Mouse (Mus musculus) embryonic fibroblast, embryonic 13.5 days (primary cell): ENCODE results near the gene Stk38. TPM values are rescaled to one million over a fixed set of nuclear protein-coding genes. Genes with fewer than 3 reads are reported as not detected.
"Not testable (repeated sequence)": the region's sequence is repeated elsewhere in the genome, so short reads cannot be mapped to it uniquely, and the experiment has no call there.

Experiments used
- H3K27ac ChIP-seq: 2 replicates; pipeline ENCODE4 v1.5.1; 2012; ENCODE audit warnings: low read length, control low read depth, inconsistent platforms; ENCODE audit not compliant: insufficient read depth
- H3K4me1 ChIP-seq: 2 replicates; pipeline ENCODE4 v1.6.1; 2011; ENCODE audit warnings: low read length; ENCODE audit not compliant: control insufficient read depth, insufficient read depth
- H3K4me3 ChIP-seq: 2 replicates; pipeline ENCODE4 v1.5.1; 2011; ENCODE audit warnings: mild to moderate bottlenecking, control low read depth, low read length; ENCODE audit not compliant: insufficient read depth
- CTCF ChIP-seq: IDR thresholded peaks from 2 replicates; pipeline ENCODE4 v1.5.1; 2011; ENCODE audit warnings: mild to moderate bottlenecking, control low read depth, low read length, moderate library complexity, borderline replicate concordance; ENCODE audit not compliant: insufficient read depth
- POLR2A ChIP-seq: IDR thresholded peaks from 2 replicates; pipeline ENCODE4 v1.6.1; 2011; ENCODE audit warnings: low read depth, mild to moderate bottlenecking, control low read depth, low read length, moderate library complexity
- polyA plus RNA-seq: library from polyadenylated mRNA; stranded (reverse); fragments of >200 nt; gene quantifications from 2 replicates; pipeline ENCODE4 v1.2.4, GENCODE M21; 2011; ENCODE audit warnings: low read depth; ENCODE audit not compliant: missing spikeins, insufficient read length

Stk38 gene
- polyA plus RNA-seq, 1 experiment: 102 TPM

GRCm38 (mm10) chr17:29039351-29039750 is 31.6 kb upstream of the Stk38 start:
- no peak overlapping the region for H3K4me3 ChIP-seq
- TF ChIP-seq CTCF: no peak
- no peak for TF ChIP-seq POLR2A
- H3K4me1 ChIP-seq: no peaks in the 10 kb centered on the region
- H3K27ac ChIP-seq: no peak overlapping the region

GRCm38 (mm10) chr17:29035506-29035905 is 27.7 kb upstream of the Stk38 start:
- H3K4me3 ChIP-seq: peak overlapping the region; percentile 100
- H3K4me1 ChIP-seq: no peaks in the 10 kb centered on the region
- no peak overlapping the region for H3K27ac ChIP-seq
- TF ChIP-seq CTCF (no peak), POLR2A (no peak)

GRCm38 (mm10) chr17:29034264-29034663 is 26.5 kb upstream of the Stk38 start:
- Histone ChIP-seq H3K4me3 (peak overlapping the region; percentile 100), H3K27ac (no peak overlapping the region), H3K4me1 (no peaks in the 10 kb centered on the region)
- TF ChIP-seq POLR2A: no peak
- no peak for TF ChIP-seq CTCF

- Histone ChIP-seq H3K27ac (peak overlapping the region; percentile 85; the same call in 1 of the 2 replicates), H3K4me3 (peak overlapping the region; percentile 100), H3K4me1 (no peaks in the 10 kb centered on the region)
- TF ChIP-seq CTCF (no peak), POLR2A (no peak)
Observed at GRCm38 (mm10) chr17:29033569-29034061, 25.8 kb upstream of the Stk38 start.

- Histone ChIP-seq H3K4me1 (no peaks in the 10 kb centered on the region), H3K4me3 (peak within 1 kb of the TSS; percentile 100)
- TF ChIP-seq CTCF (no peak), POLR2A (peak; percentile 98)
Observed at GRCm38 (mm10) chr17:29032274-29033069, 24.7 kb upstream of the Stk38 start, which contains the start of gene Srsf3. Gene Srsf3 (plus strand): TSS chr17:29032628.

GRCm38 (mm10) chr17:29031771-29032273 is 24.0 kb upstream of the Stk38 start:
- TF ChIP-seq POLR2A (peak; percentile 25; the same call in 1 of the 2 replicates), CTCF (no peak)

More at GRCm38 (mm10) chr17:29032274-29033069, 24.7 kb upstream of the Stk38 start, which contains the start of gene Srsf3:
- H3K27ac ChIP-seq: peak within 1 kb of the TSS; percentile 85

GRCm38 (mm10) chr17:29031085-29031711 is 23.4 kb upstream of the Stk38 start:
- Histone ChIP-seq H3K4me3 (peak overlapping the region; percentile 67; the same call in 1 of the 2 replicates), H3K27ac (peak overlapping the region; percentile 74; the same call in 1 of the 2 replicates)
- not testable (repeated sequence) for H3K4me1 ChIP-seq

More at GRCm38 (mm10) chr17:29031771-29032273, 24.0 kb upstream of the Stk38 start:
- Histone ChIP-seq H3K4me3 (peak overlapping the region; percentile 67), H3K4me1 (peaks cover 3% of the 10 kb centered on the region; the same call in 1 of the 2 replicates), H3K27ac (peak overlapping the region; percentile 74)

GRCm38 (mm10) chr17:29030321-29031034 is 22.7 kb upstream of the Stk38 start:
- no peak overlapping the region for H3K27ac ChIP-seq
- H3K4me1 ChIP-seq: peaks cover 3% of the 10 kb centered on the region; the same call in 1 of the 2 replicates
- no peak for TF ChIP-seq POLR2A
- no peak for TF ChIP-seq CTCF
- H3K4me3 ChIP-seq: no peak overlapping the region

GRCm38 (mm10) chr17:29026652-29027356 is 19.0 kb upstream of the Stk38 start:
- Histone ChIP-seq H3K4me3 (no peak overlapping the region), H3K27ac (peak overlapping the region; percentile 17; the same call in 1 of the 2 replicates), H3K4me1 (peaks cover 3% of the 10 kb centered on the region; the same call in 1 of the 2 replicates)
- TF ChIP-seq POLR2A (no peak), CTCF (no peak)
